14 mouse cellular contexts compared by ENCODE assay signal in the genomic region with DNA sequence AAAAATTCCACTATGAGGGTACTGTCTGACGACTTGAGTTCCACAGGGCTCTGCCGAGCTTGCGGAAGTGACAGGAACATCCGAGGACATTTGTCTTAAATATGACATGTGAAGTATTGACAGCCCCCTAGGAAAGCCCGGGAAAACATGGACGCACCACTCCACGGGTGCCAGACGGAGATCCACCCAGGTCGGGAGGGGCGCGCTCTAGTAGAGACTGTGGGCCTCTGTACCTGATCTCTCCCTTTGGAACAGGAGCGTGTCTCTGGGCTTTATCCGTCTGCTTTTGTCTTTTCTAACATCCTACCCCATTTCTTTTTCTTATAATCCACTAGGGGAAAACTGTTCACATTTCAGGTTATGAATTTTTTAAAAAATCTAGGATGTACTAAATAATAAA.
A peak's percentile ranks its signal among the peaks of the same experiment; 100 is the strongest.
DNase-seq lines count a peak whose midpoint lies in the region; ATAC-seq lines count a peak whose summit lies in the region.
"Had no signal": no experiment of that assay in that cellular context is flagged by ENCODE, and none has a peak within 500 bp of the region (broad histone marks: within the 10 kb centered on the region; RNA-seq: fewer than 3 reads in every experiment).

No protein-coding gene starts in this region.

- H3K9ac ChIP-seq in forebrain, embryonic 14.5 days (ENCODE audit: low read length): no peak overlapping the region
- no peak overlapping the region for H3K9ac ChIP-seq in hindbrain, embryonic 13.5 days
- no peak overlapping the region for H3K9ac ChIP-seq in hindbrain, embryonic 16.5 days (ENCODE audit: low read depth, low read length)
- no peak overlapping the region for H3K9ac ChIP-seq in midbrain, embryonic 15.5 days
- H3K9ac ChIP-seq in midbrain, embryonic 14.5 days (replicated peaks; ENCODE audit: low read length): no peak overlapping the region
- H3K9ac ChIP-seq: forebrain, embryonic 13.5 days; heart, embryonic 12.5 days; heart, embryonic 15.5 days; intestine, embryonic 15.5 days had no signal

- no peak overlapping the region for H3K4me2 ChIP-seq in forebrain, embryonic 14.5 days (ENCODE audit: low read length)
- no peak overlapping the region for H3K4me2 ChIP-seq in hindbrain, embryonic 13.5 days
- no peak overlapping the region for H3K4me2 ChIP-seq in hindbrain, embryonic 16.5 days (ENCODE audit: low read length)
- H3K4me2 ChIP-seq in midbrain, embryonic 15.5 days: no peak overlapping the region
- no peak overlapping the region for H3K4me2 ChIP-seq in midbrain, embryonic 14.5 days (ENCODE audit: low read length)
- H3K4me2 ChIP-seq: forebrain, embryonic 13.5 days; heart, embryonic 12.5 days; heart, embryonic 15.5 days; intestine, embryonic 15.5 days had no signal

- 0 out of 2 replicates have a peak, but pooled peaks have one; percentile 48 for ATAC-seq in forebrain, embryonic 14.5 days
- ATAC-seq in hindbrain, embryonic 13.5 days (ENCODE audit: low FRiP score): 0 out of 2 replicates have a peak, but pooled peaks have one; percentile 43
- no peak for ATAC-seq in hindbrain, embryonic 16.5 days
- ATAC-seq in midbrain, embryonic 15.5 days (replicated peaks): 0 out of 2 replicates have a peak, but pooled peaks have one; percentile 37
- no peak for ATAC-seq in midbrain, embryonic 14.5 days (ENCODE audit: low FRiP score, low TSS enrichment)
- ATAC-seq: intestine, embryonic 15.5 days had no signal

- no peaks in the 10 kb centered on the region for H3K9me3 ChIP-seq in forebrain, embryonic 14.5 days (replicated peaks; ENCODE audit: control insufficient read depth, low read length)
- H3K9me3 ChIP-seq in forebrain, embryonic 10.5 days: no peaks in the 10 kb centered on the region
- no peaks in the 10 kb centered on the region for H3K9me3 ChIP-seq in hindbrain, embryonic 13.5 days
- no peaks in the 10 kb centered on the region for H3K9me3 ChIP-seq in hindbrain, embryonic 16.5 days (ENCODE audit: control insufficient read depth, low read length)
- H3K9me3 ChIP-seq in midbrain, embryonic 15.5 days: no peaks in the 10 kb centered on the region
- H3K9me3 ChIP-seq in midbrain, embryonic 14.5 days (ENCODE audit: control insufficient read depth, low read length): no peaks in the 10 kb centered on the region
- H3K9me3 ChIP-seq: forebrain, embryonic 13.5 days; heart, embryonic 12.5 days; heart, embryonic 15.5 days; hindbrain, embryonic 10.5 days; intestine, embryonic 15.5 days had no signal

- no peak overlapping the region for H3K4me3 ChIP-seq in forebrain, embryonic 14.5 days (ENCODE audit: low read depth, low read length)
- H3K4me3 ChIP-seq in forebrain, embryonic 10.5 days: no peak overlapping the region
- no peak overlapping the region for H3K4me3 ChIP-seq in hindbrain, embryonic 13.5 days
- H3K4me3 ChIP-seq in hindbrain, embryonic 16.5 days (ENCODE audit: low read length): no peak overlapping the region
- no peak overlapping the region for H3K4me3 ChIP-seq in midbrain, embryonic 15.5 days
- H3K4me3 ChIP-seq in midbrain, embryonic 14.5 days (replicated peaks; ENCODE audit: low read depth, low read length): no peak overlapping the region
- H3K4me3 ChIP-seq: forebrain, embryonic 13.5 days; heart, embryonic 12.5 days; heart, embryonic 15.5 days; hindbrain, embryonic 10.5 days; intestine, embryonic 15.5 days had no signal

- no peaks in the 10 kb centered on the region for H3K27me3 ChIP-seq in forebrain, embryonic 14.5 days (replicated peaks; ENCODE audit: control insufficient read depth, insufficient read depth, low read length)
- H3K27me3 ChIP-seq in forebrain, embryonic 10.5 days (ENCODE audit: poor library complexity, severe bottlenecking): no peaks in the 10 kb centered on the region
- H3K27me3 ChIP-seq in hindbrain, embryonic 13.5 days: no peaks in the 10 kb centered on the region
- no peaks in the 10 kb centered on the region for H3K27me3 ChIP-seq in hindbrain, embryonic 16.5 days (replicated peaks; ENCODE audit: control insufficient read depth, insufficient read depth, low read length)
- H3K27me3 ChIP-seq in midbrain, embryonic 15.5 days (replicated peaks): no peaks in the 10 kb centered on the region
- no peaks in the 10 kb centered on the region for H3K27me3 ChIP-seq in midbrain, embryonic 14.5 days (ENCODE audit: control insufficient read depth, insufficient read depth, low read length)
- H3K27me3 ChIP-seq: CH12.LX; forebrain, embryonic 13.5 days; heart, embryonic 12.5 days; heart, embryonic 15.5 days; intestine, embryonic 15.5 days; Patski had no signal

- 82% methylated on average over 13 of the region's 13 CpGs for WGBS in forebrain, embryonic 14.5 days
- WGBS in forebrain, embryonic 10.5 days: 84% methylated on average over 13 of the region's 13 CpGs
- WGBS in hindbrain, embryonic 13.5 days: 85% methylated on average over 13 of the region's 13 CpGs
- WGBS in hindbrain, embryonic 16.5 days: 83% methylated on average over 13 of the region's 13 CpGs
- 84% methylated on average over 13 of the region's 13 CpGs for WGBS in midbrain, embryonic 15.5 days
- WGBS in midbrain, embryonic 14.5 days: 84% methylated on average over 13 of the region's 13 CpGs

- no peak overlapping the region for H3K27ac ChIP-seq in forebrain, embryonic 14.5 days (ENCODE audit: low read depth, low read length)
- no peak overlapping the region for H3K27ac ChIP-seq in forebrain, embryonic 10.5 days
- no peak overlapping the region for H3K27ac ChIP-seq in hindbrain, embryonic 13.5 days
- H3K27ac ChIP-seq in hindbrain, embryonic 16.5 days (ENCODE audit: low read depth, low read length): no peak overlapping the region
- H3K27ac ChIP-seq in midbrain, embryonic 15.5 days: no peak overlapping the region
- no peak overlapping the region for H3K27ac ChIP-seq in midbrain, embryonic 14.5 days (replicated peaks; ENCODE audit: low read depth, low read length)
- H3K27ac ChIP-seq: forebrain, embryonic 13.5 days; heart, embryonic 15.5 days; hindbrain, embryonic 10.5 days; intestine, embryonic 15.5 days had no signal

- H3K36me3 ChIP-seq in forebrain, embryonic 14.5 days (ENCODE audit: control insufficient read depth, insufficient read depth, low read length): no peaks in the 10 kb centered on the region
- H3K36me3 ChIP-seq in forebrain, embryonic 10.5 days (replicated peaks): no peaks in the 10 kb centered on the region
- no peaks in the 10 kb centered on the region for H3K36me3 ChIP-seq in hindbrain, embryonic 13.5 days
- H3K36me3 ChIP-seq in hindbrain, embryonic 16.5 days (ENCODE audit: control insufficient read depth, insufficient read depth, low read length): no peaks in the 10 kb centered on the region
- 0 out of 2 replicates have a peak, but pooled peaks cover 3% of the 10 kb centered on the region for H3K36me3 ChIP-seq in midbrain, embryonic 15.5 days (replicated peaks)
- H3K36me3 ChIP-seq in midbrain, embryonic 14.5 days (ENCODE audit: control insufficient read depth, insufficient read depth, low read length): no peaks in the 10 kb centered on the region
- H3K36me3 ChIP-seq: G1E; heart, embryonic 15.5 days; hindbrain, embryonic 10.5 days; intestine, embryonic 15.5 days had no signal

- no peaks in the 10 kb centered on the region for H3K4me1 ChIP-seq in forebrain, embryonic 14.5 days (ENCODE audit: control insufficient read depth, insufficient read depth, low read length)
- H3K4me1 ChIP-seq in forebrain, embryonic 10.5 days: peaks cover 18% of the 10 kb centered on the region; the same call in 1 of the 2 replicates
- H3K4me1 ChIP-seq in hindbrain, embryonic 13.5 days (replicated peaks): peaks cover 8% of the 10 kb centered on the region
- H3K4me1 ChIP-seq in hindbrain, embryonic 16.5 days (ENCODE audit: control insufficient read depth, insufficient read depth, low read depth, low read length): no peaks in the 10 kb centered on the region
- 0 out of 2 replicates have a peak, but pooled peaks cover 6% of the 10 kb centered on the region for H3K4me1 ChIP-seq in midbrain, embryonic 15.5 days
- no peaks in the 10 kb centered on the region for H3K4me1 ChIP-seq in midbrain, embryonic 14.5 days (ENCODE audit: control insufficient read depth, insufficient read depth, low read length)
- H3K4me1 ChIP-seq: intestine, embryonic 15.5 days had no signal

- DNase-seq in forebrain, embryonic 14.5 days (ENCODE audit: low spot score): no peak
- DNase-seq in forebrain, embryonic 10.5 days (ENCODE audit: extremely low spot score, low spot score): no peak
- no peak for DNase-seq in midbrain, embryonic 14.5 days

Comparison
In these comparisons a context has a peak if more than half of its experiments do, and no peak if none do; other contexts are left out.
1. ATAC-seq: peak in forebrain, embryonic 14.5 days (single experiment), hindbrain, embryonic 13.5 days (single experiment) and midbrain, embryonic 15.5 days (single experiment); none in hindbrain, embryonic 16.5 days (single experiment) and midbrain, embryonic 14.5 days (single experiment).